Mouse (Mus musculus): Measurements from ENCODE around the gene Phlpp2.
A peak's percentile ranks its signal among the peaks of the same experiment; 100 is the strongest.

Gene Phlpp2

DNA sequence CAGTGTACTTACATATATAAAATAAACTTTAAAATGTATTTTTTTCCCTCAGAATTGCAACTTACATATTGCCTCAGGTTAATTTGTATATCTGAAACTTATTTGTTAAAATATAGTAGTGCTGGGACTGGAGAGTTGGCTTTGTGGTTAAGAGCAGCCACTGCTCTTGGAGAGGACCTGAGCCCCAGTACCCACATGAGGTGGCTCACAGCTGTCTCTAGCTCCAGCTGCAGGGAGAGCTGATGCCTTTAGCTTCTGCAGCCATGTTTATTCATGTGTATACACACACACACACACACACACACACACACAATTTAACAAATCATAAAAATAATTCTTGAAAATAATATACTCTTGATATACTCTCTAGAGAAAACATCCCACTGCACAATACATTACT is 34.0 kb downstream of the Phlpp2 start:
- no peak for DNase-seq (ENCODE audit: low spot score)

DNA sequence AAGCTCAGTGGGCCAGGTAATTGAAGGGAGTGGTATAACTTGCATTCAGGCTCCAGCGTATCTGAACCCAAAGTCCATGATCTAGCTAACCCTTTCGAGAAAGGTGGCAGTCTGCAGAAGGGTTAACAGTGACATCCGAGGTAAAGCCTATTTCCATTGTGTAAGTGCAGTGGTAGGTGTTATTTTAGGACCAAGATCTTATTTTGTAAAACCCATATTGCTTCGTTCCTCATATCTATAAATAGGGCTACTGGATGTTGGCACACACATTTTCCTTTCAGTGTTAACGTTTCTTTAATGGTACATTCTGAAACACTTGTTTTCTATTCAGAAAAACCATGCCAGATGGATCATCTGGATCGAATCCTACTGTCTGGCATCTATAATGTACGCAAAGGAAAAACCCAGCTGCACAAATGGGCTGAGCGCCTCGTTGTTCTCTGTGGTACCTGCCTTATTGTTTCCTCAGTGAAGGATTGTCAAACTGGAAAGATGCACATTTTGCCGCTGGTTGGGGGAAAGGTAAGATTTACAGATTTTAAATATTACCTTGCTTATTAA is 35.6 kb downstream of the Phlpp2 start:
- DNase-seq (ENCODE audit: low spot score) = no peak

DNA sequence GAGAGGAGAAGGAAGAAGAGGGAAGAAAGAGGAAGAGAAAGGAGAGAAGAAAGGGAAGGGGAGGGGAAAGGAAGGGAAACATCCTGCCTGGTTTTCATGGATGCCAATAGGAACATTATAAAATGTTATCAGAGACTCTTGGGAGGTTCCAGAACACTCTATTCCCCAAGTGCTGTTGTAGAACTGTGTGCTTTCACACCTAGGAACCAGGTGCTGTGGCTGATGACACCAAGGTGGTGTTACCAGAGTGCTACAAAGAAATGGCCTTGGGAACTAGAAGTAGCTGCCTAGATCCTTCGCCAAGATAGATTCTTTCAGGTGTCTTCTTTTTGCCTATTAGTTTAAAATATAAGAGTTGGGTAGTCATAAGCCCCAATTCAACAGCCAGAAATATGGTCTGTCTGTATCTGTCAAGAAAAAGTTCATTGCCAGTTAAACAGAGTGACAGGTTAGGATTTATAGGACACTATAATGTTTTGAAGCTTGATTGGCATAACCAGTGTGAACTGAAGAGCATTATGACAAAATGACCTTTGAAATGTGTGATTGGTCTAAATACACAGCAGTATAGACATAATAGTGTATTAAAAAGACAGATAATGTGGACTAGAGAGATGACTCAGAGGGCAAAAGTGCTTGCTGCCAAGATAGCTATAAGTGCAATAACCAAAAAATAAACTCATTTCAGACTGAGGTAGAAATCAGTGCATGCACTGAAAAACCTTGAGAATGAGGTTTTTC is 36.8 kb downstream of the Phlpp2 start:
- no peak for DNase-seq (ENCODE audit: low spot score)

DNA sequence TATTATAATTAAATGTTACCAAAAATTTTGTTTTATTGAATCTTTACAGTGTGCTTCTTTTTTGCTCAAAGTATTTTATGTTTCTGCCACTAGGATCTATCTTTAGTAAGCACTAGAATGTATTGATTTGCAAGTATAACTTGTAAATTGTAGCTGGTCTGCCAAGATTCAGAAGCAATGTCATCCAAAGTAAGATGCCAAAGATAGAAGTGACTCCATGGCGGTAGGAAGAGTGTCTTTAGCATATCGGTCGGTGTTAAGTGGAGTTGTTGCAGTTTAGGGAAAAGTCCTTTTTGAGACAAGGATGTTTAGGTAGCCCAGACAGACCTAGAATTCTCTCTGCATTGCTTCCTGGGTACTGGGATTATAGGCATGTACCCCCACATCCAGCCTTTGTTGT is 38.6 kb downstream of the Phlpp2 start:
- DNase-seq (ENCODE audit: low spot score) = no peak

DNA sequence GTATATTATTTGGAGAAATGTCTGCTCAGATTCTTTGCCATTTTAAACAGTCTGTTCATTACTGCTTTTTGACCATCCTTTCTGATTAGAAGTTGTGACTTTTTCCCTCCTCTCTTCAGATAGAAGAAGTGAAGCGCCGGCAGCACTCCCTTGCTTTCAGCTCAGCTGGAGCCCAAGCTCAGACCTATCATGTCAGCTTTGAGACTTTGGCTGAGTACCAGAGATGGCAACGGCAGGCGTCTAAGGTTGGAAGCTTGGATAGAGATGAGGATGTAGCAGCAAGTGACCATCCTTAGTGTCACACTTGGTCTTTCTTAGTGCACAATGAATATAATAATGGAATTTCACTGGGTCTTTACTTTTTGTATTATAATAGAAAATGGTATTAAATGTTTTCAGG is 39.0 kb downstream of the Phlpp2 start:
- no peak for DNase-seq (ENCODE audit: low spot score)

DNA sequence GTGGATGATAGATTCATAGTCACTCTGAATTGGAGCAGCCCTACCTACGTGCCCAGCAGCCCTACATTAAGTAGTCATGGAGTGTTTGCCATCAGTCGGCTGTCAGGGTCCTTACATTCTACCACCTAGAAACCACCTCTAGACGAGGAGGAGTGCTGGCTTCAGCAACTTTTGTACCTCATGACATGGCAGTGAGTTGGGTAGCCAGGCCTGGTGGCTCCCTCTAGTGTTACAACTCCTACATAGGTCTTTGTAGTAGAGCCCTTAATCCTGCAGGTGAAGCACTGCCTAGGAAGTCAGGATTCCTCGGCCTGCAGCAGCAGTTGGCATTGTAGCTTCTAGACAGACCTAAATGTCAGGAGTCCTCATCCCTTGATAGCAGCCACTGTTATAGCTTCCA is 48.9 kb downstream of the Phlpp2 start:
- DNase-seq (ENCODE audit: low spot score) = peak; percentile 71

DNA sequence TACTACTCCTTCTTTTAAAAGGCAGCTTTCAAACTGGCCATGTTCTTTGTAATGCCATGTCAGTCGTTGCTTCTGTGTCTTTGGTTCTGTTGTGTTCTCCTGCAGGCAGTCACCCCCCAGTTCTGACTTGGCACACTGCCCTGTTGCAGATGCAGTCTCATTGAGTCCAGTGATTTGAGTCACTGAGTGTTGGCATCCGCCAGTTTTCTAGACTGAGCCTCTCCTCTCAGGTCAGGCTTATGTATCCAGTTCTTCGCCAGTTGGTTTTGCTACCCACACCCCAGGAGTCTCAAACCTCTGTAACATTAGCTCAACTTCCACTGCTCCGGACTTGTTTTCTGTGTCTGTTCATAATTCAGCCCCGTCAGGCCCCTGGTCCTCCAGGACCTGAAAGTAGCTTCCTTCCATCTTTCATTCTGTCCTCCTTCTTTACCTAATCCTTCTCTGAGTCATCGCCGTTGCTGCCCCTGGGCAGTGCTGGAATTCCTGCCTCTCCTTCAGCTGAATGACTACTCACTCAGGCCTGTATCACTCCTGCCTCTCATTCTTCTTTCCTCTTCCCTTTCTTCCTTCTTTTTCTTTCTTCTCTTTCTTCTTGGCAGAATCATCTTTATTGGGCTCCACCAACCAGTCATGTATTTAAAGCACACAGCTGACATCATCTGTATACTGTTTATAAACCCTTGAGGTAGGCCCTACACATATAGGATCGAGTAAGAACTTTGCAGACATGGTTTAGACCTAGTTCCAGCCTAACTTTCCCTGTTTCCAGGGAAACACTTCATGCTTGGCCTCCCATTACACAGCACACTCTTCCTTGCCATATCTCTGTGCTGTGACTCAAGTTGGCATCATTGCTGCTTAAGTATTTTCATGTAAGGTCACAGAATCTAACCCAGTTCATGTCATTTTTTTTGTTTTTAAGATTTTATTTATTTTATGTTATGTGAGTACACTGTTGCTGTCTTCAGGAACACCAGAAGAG is 52.4 kb downstream of the Phlpp2 start:
- no peak for DNase-seq (ENCODE audit: low spot score)

DNA sequence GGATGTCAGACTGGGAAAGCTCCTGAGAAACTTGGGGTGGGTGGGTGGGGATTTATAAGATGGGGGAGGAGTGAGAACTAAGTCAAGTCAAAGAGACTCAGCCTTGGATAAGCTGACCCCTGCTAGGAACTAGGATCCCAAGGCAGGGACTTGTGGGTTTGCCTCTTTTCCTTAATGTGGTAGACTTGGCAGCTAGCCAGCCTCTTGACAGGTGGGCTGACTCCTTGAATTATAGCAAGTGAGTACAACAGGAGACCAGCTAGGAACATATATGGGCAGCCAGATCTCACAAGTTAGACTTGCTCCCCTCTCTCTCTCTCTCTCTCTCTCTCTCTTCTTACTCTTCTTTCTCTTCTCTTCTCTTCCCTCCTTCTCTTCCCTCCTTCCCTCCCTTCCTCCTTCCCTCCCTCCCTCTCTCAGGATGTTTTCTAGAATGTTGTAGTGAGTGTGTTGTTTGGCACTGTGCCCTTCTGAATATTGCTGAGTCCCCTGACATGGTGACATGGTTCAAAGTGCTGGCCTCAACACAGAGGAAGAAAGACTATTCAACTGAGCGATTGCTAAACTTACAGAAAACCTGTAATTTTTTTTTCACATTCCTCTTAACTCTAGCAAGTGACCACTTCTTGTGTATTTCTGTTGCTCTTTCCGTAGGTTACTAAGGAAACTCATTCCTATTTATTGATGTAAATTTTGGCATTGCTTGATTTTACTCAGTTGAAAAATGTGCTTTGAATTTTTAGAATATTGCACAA is 73.4 kb downstream of the Phlpp2 start:
- DNase-seq (ENCODE audit: low spot score) = no peak

DNA sequence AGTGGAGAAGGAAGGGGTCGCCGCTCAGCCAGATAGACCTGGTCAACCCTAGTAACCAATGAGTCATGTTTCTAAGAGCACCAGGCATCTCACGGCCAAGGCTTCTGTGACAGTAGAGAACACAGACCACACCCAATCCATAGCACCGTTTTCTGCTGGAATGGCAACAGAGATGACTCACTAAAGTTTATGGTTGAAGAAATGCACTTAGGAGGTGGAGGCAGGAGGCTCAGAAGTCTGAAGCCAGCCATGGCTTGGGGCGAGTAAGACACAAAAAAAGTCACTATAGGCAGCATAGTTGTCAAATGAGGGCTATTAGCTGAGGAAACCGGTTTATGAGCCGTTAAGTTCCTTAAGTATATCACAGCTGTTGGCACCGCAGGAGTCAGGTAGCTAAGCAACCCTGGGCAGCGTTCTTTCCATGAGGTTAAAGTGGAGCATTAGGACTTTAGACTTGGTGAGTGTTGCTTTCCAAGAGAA is 76.9 kb downstream of the Phlpp2 start:
- DNase-seq (ENCODE audit: low spot score) = peak; percentile 28

DNA sequence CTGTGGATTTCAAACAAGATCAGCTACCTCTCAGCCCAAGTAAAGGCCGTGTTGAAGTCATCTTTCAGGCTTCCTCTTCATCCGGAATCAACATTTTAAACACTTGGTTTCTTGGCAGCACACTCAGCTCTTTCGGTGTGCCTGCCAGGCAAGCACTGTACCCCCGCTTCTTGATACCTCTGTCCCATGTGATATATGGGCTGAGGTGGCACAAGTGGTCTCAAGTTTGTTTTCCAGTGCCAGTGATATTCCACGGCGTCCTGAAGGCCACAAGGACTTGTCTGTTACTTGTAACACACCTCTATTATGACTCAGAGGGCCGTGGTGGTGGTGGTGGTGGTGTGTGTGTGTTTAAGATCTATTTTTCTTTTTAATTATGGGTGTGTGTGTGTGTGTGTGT is 77.4 kb downstream of the Phlpp2 start:
- DNase-seq (ENCODE audit: low spot score) = no peak

DNA sequence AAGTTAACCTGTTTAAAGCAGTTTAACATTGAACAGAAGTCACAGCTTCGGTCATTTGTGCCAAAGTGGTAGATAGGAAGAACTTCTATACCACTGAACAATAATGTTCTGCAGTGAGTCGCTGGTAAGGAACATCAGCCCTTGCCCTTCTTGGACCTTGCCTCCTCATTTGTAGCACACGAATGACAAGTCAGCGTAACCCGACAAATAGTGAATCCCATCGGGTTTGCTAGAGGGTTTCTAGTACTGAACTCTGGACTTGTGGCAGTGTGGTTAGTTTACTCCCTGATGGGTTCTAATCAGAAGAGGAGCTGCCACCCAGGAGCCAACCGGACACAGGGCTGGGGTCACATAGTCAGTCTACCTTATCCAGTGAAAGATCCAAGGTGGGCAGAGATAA is 77.9 kb downstream of the Phlpp2 start:
- no peak for DNase-seq (ENCODE audit: low spot score)

DNA sequence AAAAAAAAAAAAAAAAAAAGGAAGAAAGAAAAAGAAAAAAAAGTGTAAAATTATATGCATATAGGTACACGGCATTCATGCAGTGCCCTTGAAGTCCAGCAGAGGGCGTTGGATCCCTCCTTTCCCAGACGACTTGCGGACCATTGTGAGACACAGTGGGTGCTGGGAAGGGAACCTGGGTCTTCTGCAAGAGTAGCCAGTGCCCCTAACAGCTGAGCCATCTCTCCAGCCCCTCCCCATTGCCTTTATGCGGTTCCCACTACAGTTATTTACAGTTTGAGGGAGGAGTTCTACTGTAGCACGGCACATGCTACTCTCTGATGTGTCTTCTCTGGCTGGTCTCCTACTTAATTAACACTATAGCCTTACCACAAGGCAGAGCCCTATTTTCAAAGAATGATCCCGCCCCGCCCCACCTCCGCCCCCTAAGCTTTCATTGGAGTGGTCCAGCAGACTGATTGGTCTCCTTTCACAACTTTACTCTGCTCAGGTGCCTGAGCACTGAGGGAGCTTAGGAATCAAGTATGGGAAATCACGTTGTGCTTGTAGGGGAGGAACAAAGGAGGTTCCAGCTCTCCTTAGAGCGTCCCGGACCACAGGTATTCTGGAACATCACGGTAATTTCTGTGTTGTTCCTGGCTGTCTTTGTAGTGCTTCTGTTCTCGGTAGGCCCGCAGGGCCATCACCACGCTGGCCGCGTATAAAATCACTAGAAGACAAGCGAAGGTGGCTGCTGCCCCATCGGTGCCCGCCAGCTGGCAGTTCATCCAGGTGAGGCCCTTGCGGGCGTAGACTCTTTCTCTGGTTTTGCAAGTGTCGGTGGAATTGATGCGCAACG is 79.3 kb downstream of the Phlpp2 start:
- peak; percentile 72 for DNase-seq (ENCODE audit: low spot score)

DNA sequence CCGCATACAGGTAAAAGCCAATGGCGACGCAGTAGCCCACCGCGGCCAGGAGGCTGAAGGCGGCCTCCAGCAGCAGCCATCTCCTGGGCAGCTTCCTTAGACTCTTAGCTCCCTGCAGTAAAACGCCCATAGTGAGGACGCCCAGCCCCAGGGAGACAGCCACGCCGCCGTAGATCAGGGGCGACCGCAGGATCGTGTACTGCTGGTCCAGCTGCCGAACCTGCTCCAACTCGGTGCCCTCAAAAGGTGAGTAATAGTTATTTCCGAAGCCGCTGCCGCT is 79.9 kb downstream of the Phlpp2 start:
- DNase-seq (ENCODE audit: low spot score) = no peak

DNA sequence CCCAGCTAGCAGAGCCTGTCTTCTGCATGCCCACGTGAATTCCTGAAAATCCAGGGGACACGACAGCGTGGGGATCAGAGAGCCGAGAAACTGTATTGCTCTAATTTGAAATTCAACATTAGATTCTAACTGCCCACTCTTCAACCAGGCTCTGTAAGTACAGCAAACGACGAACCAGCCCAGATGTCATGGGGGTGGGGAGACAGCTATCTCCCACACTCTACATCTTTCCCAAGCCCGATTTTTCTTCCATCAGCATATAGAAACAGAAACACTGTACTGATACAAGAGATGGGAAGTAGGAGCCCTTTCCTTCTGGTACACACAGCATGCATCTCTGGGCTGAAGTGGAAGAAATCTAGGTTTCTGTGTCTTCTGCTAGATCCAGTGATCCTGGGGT is 83.8 kb downstream of the Phlpp2 start:
- DNase-seq (ENCODE audit: low spot score) = no peak

DNA sequence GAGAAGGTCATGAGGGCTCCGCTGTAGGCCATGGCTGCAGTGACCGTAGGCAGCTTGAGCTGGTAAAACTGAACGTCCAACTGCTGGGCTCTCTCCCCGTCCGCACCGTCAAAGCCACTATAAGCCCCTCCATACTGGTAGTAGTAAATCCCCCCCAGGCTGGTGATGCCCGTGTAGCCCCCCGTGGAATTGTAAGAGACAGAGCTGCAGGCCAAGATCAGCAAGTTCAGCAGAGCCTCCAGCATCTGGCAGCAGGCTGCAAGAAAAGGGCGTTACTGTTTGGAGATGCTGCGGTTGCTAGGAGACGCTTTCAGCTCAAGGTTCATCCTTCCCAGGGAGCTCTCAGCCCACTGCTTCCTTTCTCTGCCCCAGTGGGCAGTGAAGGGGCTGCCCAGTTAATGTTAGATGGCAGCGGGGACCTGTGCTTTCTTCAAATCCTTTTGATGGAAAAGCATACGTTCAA is 86.2 kb downstream of the Phlpp2 start:
- DNase-seq (ENCODE audit: low spot score) = peak; percentile 80

DNA sequence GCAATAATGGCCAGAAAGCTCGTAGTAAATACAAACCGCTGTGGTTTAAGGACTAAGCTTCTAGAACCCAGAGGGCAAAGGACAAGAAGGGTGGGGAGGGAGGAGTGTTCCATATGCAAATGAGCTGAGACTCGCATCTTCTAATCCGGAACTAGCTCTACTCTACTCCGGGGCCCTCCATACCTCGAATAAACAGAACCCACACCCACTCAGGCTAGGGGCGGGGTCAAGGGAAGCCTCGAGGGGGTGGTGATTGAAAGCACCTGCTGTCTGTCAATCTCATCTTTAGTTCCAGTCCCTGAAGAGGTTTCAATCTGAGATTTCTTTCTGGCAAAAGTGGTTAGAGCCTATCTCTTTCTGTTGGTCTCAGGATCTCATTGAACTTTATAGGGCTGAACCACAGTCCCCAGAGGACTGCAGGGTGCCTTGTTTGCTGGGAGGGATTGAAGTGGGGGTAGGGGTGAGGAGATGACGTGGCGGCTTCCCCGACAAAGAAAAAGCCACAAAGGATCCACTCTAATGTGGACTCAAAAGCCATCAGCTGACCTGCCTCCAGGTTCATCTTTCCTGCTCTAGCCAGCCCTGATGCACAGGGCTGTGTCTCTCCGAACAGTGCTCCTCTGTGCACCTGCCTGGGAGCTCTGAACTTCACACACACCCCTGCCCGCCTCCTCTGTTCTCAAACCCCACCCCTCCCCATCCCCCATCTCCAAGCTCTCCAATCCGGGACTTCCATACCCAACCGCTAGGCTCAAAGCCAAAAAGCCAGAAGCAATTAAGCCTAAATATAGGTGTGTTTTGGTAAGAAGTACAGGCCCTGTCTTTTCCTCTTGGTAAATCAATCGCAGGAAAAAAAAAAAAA is 89.1 kb downstream of the Phlpp2 start:
- peak; percentile 28 for DNase-seq (ENCODE audit: low spot score)

DNA sequence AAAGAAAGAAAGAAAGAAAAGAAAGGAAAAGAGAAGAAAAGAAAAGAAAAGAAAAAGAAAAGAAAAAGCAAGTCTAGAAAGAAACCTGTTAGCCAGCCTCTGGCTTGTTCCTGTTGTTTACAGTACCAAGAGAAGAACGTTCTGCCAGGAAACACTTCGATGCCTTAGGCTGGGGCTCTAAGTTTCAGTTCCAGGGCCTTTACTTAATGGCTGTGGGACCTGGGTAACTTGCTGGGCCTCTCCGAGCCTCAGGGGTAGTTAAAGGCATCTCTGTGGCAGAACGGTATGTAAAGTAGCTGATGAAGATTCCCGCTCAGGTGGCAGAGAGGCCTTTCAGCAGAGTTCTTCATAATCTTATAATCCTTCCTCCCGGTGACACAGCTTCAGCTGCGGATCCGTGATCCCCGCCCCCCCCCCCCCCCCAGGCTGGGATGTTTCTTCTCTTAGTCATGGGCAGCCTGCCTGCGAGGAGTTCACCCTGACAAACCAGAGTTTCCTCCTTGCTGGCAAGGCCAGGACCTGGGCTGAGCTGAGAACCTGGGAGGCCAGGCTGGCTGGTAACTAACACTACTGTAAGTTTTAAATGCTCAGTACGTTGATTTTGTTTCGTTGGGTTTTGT is 89.8 kb downstream of the Phlpp2 start:
- no peak for DNase-seq (ENCODE audit: low spot score)

DNA sequence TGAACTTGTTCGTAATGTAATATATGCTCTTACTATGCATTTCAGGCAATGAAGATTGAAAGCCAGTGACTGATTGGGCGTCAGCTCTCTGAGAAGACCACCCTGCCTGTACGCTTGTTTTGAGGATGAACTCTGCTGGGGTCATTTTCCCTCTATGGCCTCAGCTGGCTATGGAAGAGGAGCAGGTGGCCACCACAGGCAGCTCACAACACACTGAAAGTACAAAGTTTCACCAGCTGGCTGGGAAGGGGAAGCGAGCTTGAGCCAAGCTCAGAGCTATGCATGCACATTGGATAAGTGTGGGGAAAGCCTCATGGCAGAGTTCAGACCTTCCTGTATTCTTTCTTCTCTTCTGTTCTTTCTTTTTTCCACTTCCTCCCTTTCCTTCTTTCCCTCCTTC is 90.8 kb downstream of the Phlpp2 start:
- DNase-seq (ENCODE audit: low spot score) = no peak

DNA sequence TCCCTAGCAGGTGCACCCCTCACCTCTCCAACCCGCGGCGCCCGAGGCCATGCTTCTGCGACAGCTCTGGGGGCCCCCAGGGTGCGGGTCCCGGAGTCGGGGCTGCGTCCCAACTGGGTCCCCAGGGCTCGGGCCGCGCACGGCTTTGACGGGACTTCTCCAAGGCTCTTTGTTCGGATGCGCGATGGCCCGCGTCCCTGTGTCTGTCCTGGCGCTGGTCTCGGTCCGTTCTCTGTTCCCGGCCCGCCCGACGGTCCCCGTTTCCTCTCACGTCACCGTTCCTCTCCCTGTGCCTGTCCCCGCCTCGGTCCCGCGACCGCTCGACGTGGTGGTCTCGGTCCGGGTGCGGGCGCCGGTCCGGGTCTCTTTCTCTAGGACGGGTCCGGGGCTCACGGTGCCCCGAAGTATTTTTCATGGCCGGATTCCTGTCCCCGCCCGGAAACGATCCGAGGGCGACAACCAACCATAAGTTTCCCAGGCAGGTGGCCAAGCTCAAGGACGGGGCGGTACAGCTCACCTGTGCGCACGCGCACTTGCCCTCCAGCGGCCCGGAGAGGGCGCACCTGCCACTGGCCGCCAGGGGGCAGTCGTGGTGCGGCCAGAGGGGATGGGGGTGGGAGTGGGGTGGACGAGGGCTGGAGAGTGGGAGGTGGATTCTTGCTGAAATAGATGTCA is 93.5 kb downstream of the Phlpp2 start, which contains the start of gene Marveld3:
Gene Marveld3, minus strand, starts transcription at position 511 of the 675 bp plus-strand sequence.
- DNase-seq (ENCODE audit: low spot score) = peak; percentile 78

Data from retina, embryonic 14.5 days (tissue).